Mouse (Mus musculus) heart, postnatal 0 days (tissue): ENCODE measurements at regions not wholly inside any gene's neighbourhood (a gene's known extent, or its start where the extent isn't known, plus 50 kb on each side); places are given as distances from the start of the nearest gene placed in this dataset.

Source experiments
- ATAC-seq: fragments of 200-750 bp; cut with Nextera tagmentation; 2 replicates; pipeline ENCODE4 v1.8.0; 2017; ENCODE audit warnings: low read depth, moderate number of reproducible peaks, moderate library complexity; ENCODE audit not compliant: insufficient read depth
- DNase-seq: peaks from one replicate; pipeline ENCODE4 v3.0.0-alpha.2; 2016; ENCODE audit warnings: low spot score
- H3K27ac ChIP-seq: fragments of 300-500 bp; sonication (generic); 2 replicates; pipeline ENCODE4 v1.5.1; 2014; ENCODE audit warnings: low read depth, mild to moderate bottlenecking
- H3K27me3 ChIP-seq: fragments of 300-500 bp; sonication (generic); 2 replicates; pipeline ENCODE4 v1.6.1; 2014; ENCODE audit warnings: low read length, mixed read lengths; ENCODE audit not compliant: control insufficient read depth, insufficient read depth
- H3K36me3 ChIP-seq: fragments of 300-500 bp; sonication (generic); replicated peaks from 2 replicates; pipeline ENCODE4 v1.6.1; 2014; ENCODE audit warnings: low read length, mixed read lengths; ENCODE audit not compliant: control insufficient read depth, insufficient read depth
- H3K4me1 ChIP-seq: fragments of 300-500 bp; sonication (generic); 2 replicates; pipeline ENCODE4 v1.6.1; 2014; ENCODE audit warnings: antibody characterized with exemption; ENCODE audit not compliant: control insufficient read depth, insufficient read depth
- H3K4me2 ChIP-seq: fragments of 300-500 bp; sonication (generic); 2 replicates; pipeline ENCODE4 v1.6.1; 2014; ENCODE audit warnings: low read depth, mild to moderate bottlenecking, low read length, moderate library complexity
- H3K4me3 ChIP-seq: fragments of 300-500 bp; sonication (generic); 2 replicates; pipeline ENCODE4 v1.5.1; 2014; ENCODE audit warnings: low read depth, low read length
- H3K9ac ChIP-seq: fragments of 300-500 bp; sonication (generic); replicated peaks from 2 replicates; pipeline ENCODE4 v1.6.1; 2014; ENCODE audit warnings: low read depth, low read length, mixed read lengths
- H3K9me3 ChIP-seq: fragments of 300-500 bp; sonication (generic); replicated peaks from 2 replicates; pipeline ENCODE4 v1.6.1; 2016; ENCODE audit warnings: low read length; ENCODE audit not compliant: control insufficient read depth
- CTCF ChIP-seq: IDR thresholded peaks from 2 replicates; pipeline ENCODE4 v1.5.1; 2016; ENCODE audit warnings: antibody characterized with exemption, control low read depth, low read depth
- EP300 ChIP-seq: IDR thresholded peaks from 2 replicates; pipeline ENCODE4 v1.6.1; 2016; ENCODE audit warnings: antibody characterized with exemption, low read depth
- WGBS: fragments of 180-500 bp; shearing (Covaris S2); extraction: QIAGEN DNeasy Blood & Tissue Kit; methylation state at CpG from one replicate; pipeline ENCODE4 v1.1.7; 2014; 5-methylcytosine and 5-hydroxymethylcytosine counted together

DNA sequence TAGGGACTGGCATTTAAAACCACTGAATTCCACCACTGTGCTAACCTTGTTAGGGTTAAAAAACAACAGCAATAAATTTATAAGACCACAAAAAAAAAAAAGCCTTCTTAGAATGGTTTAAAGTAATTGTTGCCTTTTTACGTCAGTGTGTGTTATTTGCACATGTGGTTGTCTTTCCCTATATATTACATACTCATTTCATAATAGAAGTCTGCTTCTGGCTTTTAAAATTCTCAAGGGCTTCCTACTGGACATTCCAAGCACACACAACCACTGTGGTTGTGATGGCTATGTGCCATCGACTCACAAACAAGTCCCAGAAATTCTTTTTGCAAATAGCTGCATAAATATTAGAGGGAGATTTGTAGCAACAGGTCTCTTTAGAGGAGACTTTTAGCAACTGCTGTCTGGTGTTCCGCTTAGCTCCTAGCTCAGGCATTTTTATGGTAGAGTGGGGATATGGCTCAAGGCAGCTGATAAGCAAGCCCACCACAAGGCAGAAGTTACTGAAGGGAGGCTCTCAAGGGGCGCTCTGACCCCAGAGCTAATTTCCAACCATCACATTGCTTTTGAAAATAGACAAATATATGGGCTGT lies 138.8 kb upstream of the Gpc5 start:
- no peak for DNase-seq
- no peaks in the 10 kb centered on the region for H3K27me3 ChIP-seq

DNA sequence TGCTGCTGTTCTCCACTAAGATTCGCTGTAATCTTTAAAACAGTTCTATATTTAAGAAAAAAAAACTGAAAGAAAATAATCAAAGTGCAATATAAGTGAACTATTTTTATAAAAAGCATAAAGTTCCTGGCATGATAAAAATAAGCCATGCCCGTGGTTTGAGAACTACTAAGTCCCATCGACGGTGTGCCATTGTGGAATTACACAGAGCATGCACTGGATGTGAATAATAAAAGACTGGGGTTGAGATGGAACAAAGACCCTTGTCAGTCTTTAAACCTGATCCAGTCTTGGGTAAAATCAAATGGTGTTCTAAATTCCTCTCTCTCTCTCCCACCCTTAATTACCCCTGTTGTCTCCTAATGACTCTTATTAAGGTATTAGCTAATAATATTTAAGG lies 137.7 kb upstream of the Gpc5 start:
- no peak overlapping the region for H3K27ac ChIP-seq
- no peak overlapping the region for H3K4me2 ChIP-seq
- DNase-seq (no peak), ATAC-seq (no peak)
- no peaks in the 10 kb centered on the region for H3K27me3 ChIP-seq
- H3K9ac ChIP-seq: no peak overlapping the region
- H3K4me1 ChIP-seq: peaks cover 9% of the 10 kb centered on the region; the same call in 1 of the 2 replicates
- H3K4me3 ChIP-seq: no peak overlapping the region
- no peaks in the 10 kb centered on the region for H3K36me3 ChIP-seq
- H3K9me3 ChIP-seq: no peaks in the 10 kb centered on the region
- WGBS: 57% methylated on average over 4 of the region's 4 CpGs
- no peak for TF ChIP-seq CTCF
- TF ChIP-seq EP300: no peak

More for the DNA sequence above, 138.8 kb upstream of the Gpc5 start:
- ATAC-seq: no peak
- no peak overlapping the region for H3K27ac ChIP-seq
- H3K9me3 ChIP-seq: no peaks in the 10 kb centered on the region
- H3K4me2 ChIP-seq: no peak overlapping the region
- H3K4me1 ChIP-seq: peaks cover 9% of the 10 kb centered on the region; the same call in 1 of the 2 replicates
- TF ChIP-seq CTCF: no peak
- no peak for TF ChIP-seq EP300
- WGBS: 40% methylated on average over 4 of the region's 4 CpGs
- no peak overlapping the region for H3K4me3 ChIP-seq
- H3K36me3 ChIP-seq: no peaks in the 10 kb centered on the region
- no peak overlapping the region for H3K9ac ChIP-seq

DNA sequence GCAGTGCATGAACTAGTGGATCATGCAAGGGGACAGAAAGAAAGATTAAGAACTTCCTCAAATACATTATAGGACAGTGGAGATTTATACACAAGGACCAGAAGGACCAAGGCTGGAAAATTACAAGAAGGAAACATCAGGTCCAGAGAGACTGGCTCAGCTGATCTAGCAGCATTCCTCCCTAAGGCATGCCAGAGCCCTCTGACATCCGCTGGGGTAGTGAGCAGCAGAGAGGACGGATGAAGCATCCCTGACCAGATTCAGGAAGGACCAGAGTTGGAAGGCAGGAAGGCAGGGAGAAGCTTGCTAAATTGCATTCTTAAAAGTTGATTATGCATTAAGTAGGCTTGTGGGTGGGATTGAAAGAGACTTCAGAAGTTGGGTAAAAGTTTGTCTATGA lies 136.4 kb upstream of the Gpc5 start:
- Histone ChIP-seq H3K9ac (no peak overlapping the region), H3K27ac (no peak overlapping the region), H3K4me2 (no peak overlapping the region), H3K27me3 (no peaks in the 10 kb centered on the region), H3K36me3 (no peaks in the 10 kb centered on the region), H3K4me3 (no peak overlapping the region), H3K4me1 (peaks cover 9% of the 10 kb centered on the region; the same call in 1 of the 2 replicates), H3K9me3 (no peaks in the 10 kb centered on the region)
- ATAC-seq (no peak), DNase-seq (no peak)
- TF ChIP-seq EP300 (no peak), CTCF (no peak)
- 37% methylated on average over 2 of the region's 2 CpGs for WGBS

DNA sequence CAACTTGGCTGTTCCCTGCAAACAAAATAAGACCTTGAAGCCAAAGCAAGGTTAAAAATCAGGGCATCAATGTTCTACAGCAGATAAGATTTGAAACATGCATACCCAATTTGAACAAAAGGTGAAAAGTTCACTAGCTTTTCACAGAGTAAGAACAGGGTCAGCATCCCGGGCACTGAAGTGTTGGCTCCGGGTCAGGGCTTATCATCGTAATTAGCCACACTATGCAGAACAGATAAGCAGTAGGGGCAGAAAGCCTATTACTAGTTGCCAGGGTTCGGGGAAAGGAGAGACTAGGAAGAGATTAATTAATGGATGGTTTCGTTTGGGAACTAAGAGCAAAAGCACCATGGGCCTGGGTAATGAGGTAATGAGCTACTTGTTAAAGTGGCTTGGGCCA lies 131.7 kb upstream of the Gpc5 start:
- Histone ChIP-seq H3K27ac (no peak overlapping the region), H3K4me1 (no peaks in the 10 kb centered on the region), H3K9ac (no peak overlapping the region), H3K4me3 (no peak overlapping the region), H3K27me3 (no peaks in the 10 kb centered on the region), H3K9me3 (no peaks in the 10 kb centered on the region), H3K4me2 (no peak overlapping the region), H3K36me3 (no peaks in the 10 kb centered on the region)
- TF ChIP-seq CTCF (no peak), EP300 (no peak)
- 9% methylated on average over 5 of the region's 5 CpGs for WGBS
- DNase-seq (no peak), ATAC-seq (no peak)

DNA sequence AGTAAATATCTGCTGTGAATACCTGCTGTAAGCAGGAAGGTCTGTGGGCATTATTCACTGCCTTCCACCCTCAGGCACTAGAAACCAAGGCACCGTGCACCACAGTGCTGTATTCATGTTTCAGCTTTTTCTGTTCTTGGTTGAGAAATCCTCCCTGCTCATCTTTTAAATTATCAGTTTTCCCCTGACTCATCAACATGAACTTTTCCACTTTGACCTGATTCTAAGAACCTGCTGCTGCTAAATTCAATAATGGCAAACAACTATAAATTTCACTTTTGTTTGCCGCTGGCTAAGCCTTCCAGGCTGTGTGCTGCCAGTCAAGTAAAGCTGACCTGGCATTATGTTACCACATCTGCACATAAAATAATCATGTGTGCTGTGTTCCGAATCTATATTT lies 126.1 kb upstream of the Gpc5 start:
- Histone ChIP-seq H3K4me1 (no peaks in the 10 kb centered on the region), H3K4me2 (no peak overlapping the region), H3K36me3 (no peaks in the 10 kb centered on the region), H3K27ac (no peak overlapping the region), H3K27me3 (no peaks in the 10 kb centered on the region), H3K9me3 (no peaks in the 10 kb centered on the region), H3K9ac (no peak overlapping the region), H3K4me3 (no peak overlapping the region)
- WGBS: 82% methylated on average over 3 of the region's 3 CpGs
- ATAC-seq (no peak), DNase-seq (no peak)
- no peak for TF ChIP-seq CTCF
- no peak for TF ChIP-seq EP300

DNA sequence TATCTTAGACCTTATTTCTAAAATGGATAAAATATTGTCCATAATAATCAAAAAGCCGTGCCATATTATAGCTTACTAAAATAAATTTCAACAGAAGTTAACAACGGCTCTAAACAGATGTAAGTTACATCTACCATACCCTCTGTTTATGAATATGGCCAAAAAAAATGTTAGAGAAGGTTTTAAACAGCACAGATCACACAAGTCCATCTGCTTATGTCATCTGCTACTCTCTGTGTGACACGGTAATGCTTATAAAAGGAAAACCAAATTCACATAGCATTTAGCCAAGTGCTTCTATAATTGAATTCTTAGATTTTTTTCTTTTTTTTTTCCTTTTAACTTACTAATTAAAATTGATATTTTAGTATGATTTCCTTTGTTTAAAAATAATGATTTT lies 123.0 kb upstream of the Gpc5 start:
- DNase-seq (no peak), ATAC-seq (no peak)
- H3K9ac ChIP-seq: no peak overlapping the region
- WGBS: 82% methylated on average over 3 of the region's 3 CpGs
- no peaks in the 10 kb centered on the region for H3K27me3 ChIP-seq
- H3K4me2 ChIP-seq: no peak overlapping the region
- H3K4me3 ChIP-seq: no peak overlapping the region
- TF ChIP-seq CTCF (no peak), EP300 (no peak)
- no peaks in the 10 kb centered on the region for H3K4me1 ChIP-seq
- no peaks in the 10 kb centered on the region for H3K9me3 ChIP-seq
- H3K27ac ChIP-seq: no peak overlapping the region
- H3K36me3 ChIP-seq: no peaks in the 10 kb centered on the region
